Mouse (Mus musculus): ENCODE results near the gene Cfap74. TPM values are rescaled to one million over a fixed set of nuclear protein-coding genes. Genes with fewer than 3 reads are reported as not detected.

Gene Cfap74
- polyA plus RNA-seq, 1 experiment from 2014 or later: 1.4 TPM

- 0 out of 2 replicates have a peak, but pooled peaks cover 3% of the 10 kb centered on the region for H3K4me1 ChIP-seq (ENCODE audit: insufficient read depth, low read depth, low read length)
- H3K27ac ChIP-seq (ENCODE audit: low read length): no peak overlapping the region
- H3K4me3 ChIP-seq (ENCODE audit: low read depth, low read length): peak overlapping the region; percentile 15; the same call in 1 of the 2 replicates
- no peak for TF ChIP-seq EP300 (IDR thresholded peaks at IDR 0.05)
- TF ChIP-seq CTCF (IDR thresholded peaks at IDR 0.05): no peak
- ATAC-seq (no peak), DNase-seq (ENCODE audit: low spot score) (no peak)
- peaks cover 9% of the 10 kb centered on the region; the same call in 1 of the 2 replicates for H3K27me3 ChIP-seq (replicated peaks; ENCODE audit: insufficient read depth, low read length)
- no peaks in the 10 kb centered on the region for H3K9me3 ChIP-seq (ENCODE audit: low read length)
- H3K9ac ChIP-seq (replicated peaks; ENCODE audit: low read depth): no peak overlapping the region
- H3K4me2 ChIP-seq (replicated peaks; ENCODE audit: low read depth, low read length): peak overlapping the region; percentile 51
- WGBS: 10% methylated on average over 9 of the region's 9 CpGs
- H3K36me3 ChIP-seq (ENCODE audit: insufficient read depth, low read length): no peaks in the 10 kb centered on the region
Observed at GRCm38 (mm10) chr4:155398222-155398540, 10.8 kb upstream of the Cfap74 start.

GRCm38 (mm10) chr4:155401121-155401520 is 7.9 kb upstream of the Cfap74 start:
- no peak overlapping the region for H3K4me3 ChIP-seq (ENCODE audit: low read depth, low read length)
- no peak for DNase-seq (ENCODE audit: low spot score)

GRCm38 (mm10) chr4:155402489-155402888 is 6.5 kb upstream of the Cfap74 start:
- Histone ChIP-seq H3K9me3 (ENCODE audit: low read length) (no peaks in the 10 kb centered on the region), H3K27ac (ENCODE audit: low read length) (no peak overlapping the region), H3K4me2 (replicated peaks; ENCODE audit: low read depth, low read length) (no peak overlapping the region), H3K36me3 (ENCODE audit: insufficient read depth, low read length) (no peaks in the 10 kb centered on the region), H3K9ac (replicated peaks; ENCODE audit: low read depth) (no peak overlapping the region), H3K4me3 (ENCODE audit: low read depth, low read length) (no peak overlapping the region), H3K4me1 (ENCODE audit: insufficient read depth, low read depth, low read length) (0 out of 2 replicates have a peak, but pooled peaks cover 3% of the 10 kb centered on the region), H3K27me3 (replicated peaks; ENCODE audit: insufficient read depth, low read length) (peaks cover 4% of the 10 kb centered on the region; the same call in 1 of the 2 replicates)
- no peak for TF ChIP-seq CTCF (IDR thresholded peaks at IDR 0.05)
- no peak for TF ChIP-seq EP300 (IDR thresholded peaks at IDR 0.05)
- 83% methylated on average over 1 of the region's 1 CpGs for WGBS
- ATAC-seq (no peak), DNase-seq (ENCODE audit: low spot score) (no peak)

More at GRCm38 (mm10) chr4:155401121-155401520, 7.9 kb upstream of the Cfap74 start:
- 0 out of 2 replicates have a peak, but pooled peaks cover 3% of the 10 kb centered on the region for H3K4me1 ChIP-seq (ENCODE audit: insufficient read depth, low read depth, low read length)
- H3K9me3 ChIP-seq (ENCODE audit: low read length): no peaks in the 10 kb centered on the region
- TF ChIP-seq CTCF (IDR thresholded peaks at IDR 0.05): no peak
- no peak for TF ChIP-seq EP300 (IDR thresholded peaks at IDR 0.05)
- H3K27ac ChIP-seq (ENCODE audit: low read length): no peak overlapping the region
- 67% methylated on average over 7 of the region's 7 CpGs for WGBS
- H3K4me2 ChIP-seq (replicated peaks; ENCODE audit: low read depth, low read length): no peak overlapping the region
- no peaks in the 10 kb centered on the region for H3K36me3 ChIP-seq (ENCODE audit: insufficient read depth, low read length)
- H3K27me3 ChIP-seq (replicated peaks; ENCODE audit: insufficient read depth, low read length): peaks cover 9% of the 10 kb centered on the region; the same call in 1 of the 2 replicates
- ATAC-seq: no peak
- no peak overlapping the region for H3K9ac ChIP-seq (replicated peaks; ENCODE audit: low read depth)

GRCm38 (mm10) chr4:155408695-155409057 is 314 bp upstream of the Cfap74 start:
- ATAC-seq (0 out of 2 replicates have a peak, but pooled peaks have one; percentile 5), DNase-seq (ENCODE audit: low spot score) (no peak)
- H3K9me3 ChIP-seq (ENCODE audit: low read length): no peaks in the 10 kb centered on the region
- H3K4me1 ChIP-seq (ENCODE audit: insufficient read depth, low read depth, low read length): peaks cover 7% of the 10 kb centered on the region; the same call in 1 of the 2 replicates
- 0 out of 2 replicates have a peak overlapping the region, but pooled peaks have one; percentile 14 for H3K4me3 ChIP-seq (ENCODE audit: low read depth, low read length)
- no peak overlapping the region for H3K27ac ChIP-seq (ENCODE audit: low read length)
- TF ChIP-seq CTCF (IDR thresholded peaks at IDR 0.05) (peak; percentile 23), EP300 (IDR thresholded peaks at IDR 0.05) (no peak)
- no peak overlapping the region for H3K9ac ChIP-seq (replicated peaks; ENCODE audit: low read depth)
- 3% methylated on average over 8 of the region's 8 CpGs for WGBS
- peak overlapping the region; percentile 54 for H3K4me2 ChIP-seq (replicated peaks; ENCODE audit: low read depth, low read length)
- no peaks in the 10 kb centered on the region for H3K27me3 ChIP-seq (replicated peaks; ENCODE audit: insufficient read depth, low read length)
- H3K36me3 ChIP-seq (ENCODE audit: insufficient read depth, low read length): no peaks in the 10 kb centered on the region

- Histone ChIP-seq H3K4me1 (ENCODE audit: insufficient read depth, low read depth, low read length) (peaks cover 7% of the 10 kb centered on the region; the same call in 1 of the 2 replicates), H3K9me3 (ENCODE audit: low read length) (no peaks in the 10 kb centered on the region), H3K27ac (ENCODE audit: low read length) (no peak overlapping the region), H3K4me3 (ENCODE audit: low read depth, low read length) (no peak overlapping the region), H3K4me2 (replicated peaks; ENCODE audit: low read depth, low read length) (no peak overlapping the region), H3K27me3 (replicated peaks; ENCODE audit: insufficient read depth, low read length) (no peaks in the 10 kb centered on the region), H3K36me3 (ENCODE audit: insufficient read depth, low read length) (no peaks in the 10 kb centered on the region), H3K9ac (replicated peaks; ENCODE audit: low read depth) (no peak overlapping the region)
- ATAC-seq: no peak
- 86% methylated on average over 6 of the region's 6 CpGs for WGBS
- TF ChIP-seq EP300 (IDR thresholded peaks at IDR 0.05) (no peak), CTCF (IDR thresholded peaks at IDR 0.05) (no peak)
- DNase-seq (ENCODE audit: low spot score): no peak
Observed at GRCm38 (mm10) chr4:155412124-155412523, 3.1 kb downstream of the Cfap74 start.

GRCm38 (mm10) chr4:155413641-155414335 is 4.8 kb downstream of the Cfap74 start:
- no peak for DNase-seq (ENCODE audit: low spot score)
- H3K4me2 ChIP-seq (replicated peaks; ENCODE audit: low read depth, low read length): no peak overlapping the region
- no peaks in the 10 kb centered on the region for H3K36me3 ChIP-seq (ENCODE audit: insufficient read depth, low read length)
- 82% methylated on average over 11 of the region's 11 CpGs for WGBS
- H3K4me3 ChIP-seq (ENCODE audit: low read depth, low read length): no peak overlapping the region
- no peak overlapping the region for H3K27ac ChIP-seq (ENCODE audit: low read length)
- H3K9me3 ChIP-seq (ENCODE audit: low read length): no peaks in the 10 kb centered on the region
- ATAC-seq: no peak
- no peak overlapping the region for H3K9ac ChIP-seq (replicated peaks; ENCODE audit: low read depth)
- no peaks in the 10 kb centered on the region for H3K27me3 ChIP-seq (replicated peaks; ENCODE audit: insufficient read depth, low read length)
- peaks cover 5% of the 10 kb centered on the region; the same call in 1 of the 2 replicates for H3K4me1 ChIP-seq (ENCODE audit: insufficient read depth, low read depth, low read length)
- TF ChIP-seq EP300 (IDR thresholded peaks at IDR 0.05) (no peak), CTCF (IDR thresholded peaks at IDR 0.05) (no peak)
